Mouse (Mus musculus): ENCODE measurements at regions not wholly inside any gene's neighbourhood (a gene's known extent, or its start where the extent isn't known, plus 50 kb on each side); places are given as distances from the start of the nearest gene placed in this dataset.

DNA sequence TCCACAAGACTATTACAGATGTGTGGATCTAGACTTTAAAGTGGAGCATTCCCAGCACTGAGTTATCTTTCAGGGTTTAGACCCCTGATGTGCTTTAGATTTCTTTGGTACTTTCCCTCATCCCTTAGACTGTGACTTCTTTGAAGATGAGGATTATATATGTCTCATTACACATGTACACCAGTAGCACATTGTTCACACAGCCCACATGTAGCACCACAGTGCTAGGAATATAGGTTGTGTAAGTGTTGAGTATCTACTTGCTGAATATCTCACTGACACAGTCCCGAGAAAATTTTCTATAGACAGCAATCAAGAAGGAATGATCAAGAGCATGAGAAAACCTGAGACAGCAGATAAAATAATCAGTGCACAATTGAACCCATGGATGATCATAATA, 243.4 kb upstream of the Brinp1 start:
- H3K9ac ChIP-seq (replicated peaks): no peak overlapping the region
- H3K27ac ChIP-seq: no peak overlapping the region
- H3K36me3 ChIP-seq: no peaks in the 10 kb centered on the region
- H3K4me2 ChIP-seq: no peak overlapping the region
- no peaks in the 10 kb centered on the region for H3K4me1 ChIP-seq (replicated peaks)
- WGBS: 84% methylated on average over 1 of the region's 1 CpGs
- ATAC-seq (ENCODE audit: insufficient number of reproducible peaks, insufficient read depth, low FRiP score, low TSS enrichment, low read depth): no peak
- no peak overlapping the region for H3K4me3 ChIP-seq (replicated peaks)
- no peaks in the 10 kb centered on the region for H3K27me3 ChIP-seq
- no peaks in the 10 kb centered on the region for H3K9me3 ChIP-seq

DNA sequence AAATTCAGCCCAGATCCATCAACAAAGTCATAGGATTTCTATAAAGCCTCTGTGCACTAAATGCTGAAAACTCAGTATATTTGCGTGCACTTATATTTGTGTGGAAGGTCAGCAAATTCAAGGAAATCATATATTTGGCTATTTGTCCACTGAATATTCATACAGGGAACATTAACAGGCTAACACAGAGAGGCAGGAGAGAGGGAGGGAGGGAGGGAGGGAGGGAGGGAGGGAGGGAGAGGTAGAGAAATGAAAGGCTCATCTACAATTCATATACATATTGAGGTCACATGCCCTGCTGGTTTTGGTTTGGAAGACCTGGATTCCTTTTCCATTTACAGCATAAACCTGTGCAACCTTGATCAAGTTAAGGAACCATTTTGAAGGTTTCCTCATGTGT, 241.9 kb upstream of the Brinp1 start:
- Histone ChIP-seq H3K27ac (no peak overlapping the region), H3K9ac (replicated peaks) (no peak overlapping the region), H3K4me1 (replicated peaks) (no peaks in the 10 kb centered on the region), H3K36me3 (no peaks in the 10 kb centered on the region), H3K4me2 (peak overlapping the region; percentile 70), H3K27me3 (no peaks in the 10 kb centered on the region), H3K4me3 (replicated peaks) (peak overlapping the region; percentile 43; the same call in 1 of the 2 replicates), H3K9me3 (no peaks in the 10 kb centered on the region)
- no peak for ATAC-seq (ENCODE audit: insufficient number of reproducible peaks, insufficient read depth, low FRiP score, low TSS enrichment, low read depth)
- 92% methylated on average over 1 of the region's 1 CpGs for WGBS

DNA sequence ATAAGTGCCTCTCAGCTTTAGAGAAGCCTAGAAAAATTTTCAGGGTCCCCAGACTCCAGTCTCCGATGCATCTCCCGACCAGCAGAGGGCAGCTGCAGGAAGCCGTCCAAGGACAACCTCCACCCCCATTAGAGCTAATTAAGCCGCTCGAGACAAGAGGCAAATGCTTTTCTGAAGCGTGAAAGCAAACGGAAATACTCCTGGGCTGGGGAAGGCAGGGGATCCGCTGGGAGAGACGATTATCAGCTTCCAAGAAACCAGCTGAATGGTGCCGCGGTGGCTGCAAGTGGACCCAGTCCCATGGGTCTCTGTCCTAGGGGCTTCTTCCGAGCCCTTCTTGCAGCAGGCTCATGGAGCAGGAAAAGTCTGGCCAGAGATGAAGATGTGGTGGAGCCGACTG, 241.4 kb upstream of the Brinp1 start:
- ATAC-seq (ENCODE audit: insufficient number of reproducible peaks, insufficient read depth, low FRiP score, low TSS enrichment, low read depth): no peak
- H3K4me2 ChIP-seq: peak overlapping the region; percentile 70
- no peaks in the 10 kb centered on the region for H3K9me3 ChIP-seq
- H3K9ac ChIP-seq (replicated peaks): peak overlapping the region; percentile 51; the same call in 1 of the 2 replicates
- no peaks in the 10 kb centered on the region for H3K36me3 ChIP-seq
- H3K4me1 ChIP-seq (replicated peaks): no peaks in the 10 kb centered on the region
- H3K27ac ChIP-seq: no peak overlapping the region
- no peaks in the 10 kb centered on the region for H3K27me3 ChIP-seq
- peak overlapping the region; percentile 43 for H3K4me3 ChIP-seq (replicated peaks)
- 0% methylated on average over 13 of the region's 13 CpGs for WGBS

All from limb, embryonic 12.5 days (tissue).